Mouse (Mus musculus) myocyte (in vitro differentiated cells): Measurements from ENCODE around the gene Rnf11.

Experiments
- MYOD1 ChIP-seq, 3 experiments: IDR thresholded peaks; one replicate each; pipeline ENCODE4 v1.6.1; 2011; ENCODE audit warnings: control low read depth in 2 of 3, low read depth in 2 of 3, mild to moderate bottlenecking in 2 of 3, moderate library complexity in 1 of 3; ENCODE audit not compliant: insufficient read length in 2 of 3, control insufficient read depth in 1 of 3
- POLR2A ChIP-seq: IDR thresholded peaks from one replicate; pipeline ENCODE4 v1.6.1; 2011; ENCODE audit warnings: low read depth, mild to moderate bottlenecking, control low read depth, moderate library complexity; ENCODE audit not compliant: insufficient read length
- TCF3 ChIP-seq: IDR thresholded peaks from one replicate; pipeline ENCODE4 v1.6.1; 2011; ENCODE audit warnings: low read depth, control low read depth; ENCODE audit not compliant: insufficient read length

DNA sequence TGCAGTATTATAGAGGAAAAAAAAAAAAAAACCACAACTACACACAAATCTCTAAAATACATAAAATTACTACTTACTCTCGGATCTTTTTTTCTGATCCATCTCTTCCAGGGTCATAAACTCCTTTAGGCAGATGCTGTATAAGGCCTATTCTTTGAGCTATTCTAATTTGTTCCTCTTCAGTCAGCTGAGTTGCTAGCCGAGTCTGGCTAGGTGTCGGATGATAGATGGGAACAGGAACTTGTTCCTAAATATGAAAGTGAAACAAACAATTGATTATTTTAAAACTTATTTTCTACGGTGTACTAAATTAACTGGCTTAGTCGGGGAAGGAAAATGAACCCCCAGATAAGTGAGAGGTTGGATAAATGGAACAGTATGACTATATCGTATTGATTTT lies 27.7 kb downstream of the Rnf11 start:
- no peak for TF ChIP-seq MYOD1 (IDR thresholded peaks at IDR 0.05; ENCODE audit: control insufficient read depth in 1 of 3, insufficient read length in 2 of 3, low read depth in 2 of 3)
- TF ChIP-seq POLR2A = no peak
- TF ChIP-seq TCF3 = no peak
